Mouse (Mus musculus) liver, adult 2 months (tissue): Measurements from ENCODE around the gene Gm3625.

Source experiments
- CTCF ChIP-seq: fragments of 200-500 bp; IDR thresholded peaks from 2 replicates; pipeline ENCODE4 v1.5.1; 2011; ENCODE audit warnings: low read depth, low read length, control low read depth
- POLR2A ChIP-seq: fragments of 200-500 bp; IDR thresholded peaks from 2 replicates; pipeline ENCODE4 v1.6.1; 2011; ENCODE audit warnings: low read length, control low read depth; ENCODE audit not compliant: insufficient read depth; ENCODE audit errors: extremely low read depth

DNA sequence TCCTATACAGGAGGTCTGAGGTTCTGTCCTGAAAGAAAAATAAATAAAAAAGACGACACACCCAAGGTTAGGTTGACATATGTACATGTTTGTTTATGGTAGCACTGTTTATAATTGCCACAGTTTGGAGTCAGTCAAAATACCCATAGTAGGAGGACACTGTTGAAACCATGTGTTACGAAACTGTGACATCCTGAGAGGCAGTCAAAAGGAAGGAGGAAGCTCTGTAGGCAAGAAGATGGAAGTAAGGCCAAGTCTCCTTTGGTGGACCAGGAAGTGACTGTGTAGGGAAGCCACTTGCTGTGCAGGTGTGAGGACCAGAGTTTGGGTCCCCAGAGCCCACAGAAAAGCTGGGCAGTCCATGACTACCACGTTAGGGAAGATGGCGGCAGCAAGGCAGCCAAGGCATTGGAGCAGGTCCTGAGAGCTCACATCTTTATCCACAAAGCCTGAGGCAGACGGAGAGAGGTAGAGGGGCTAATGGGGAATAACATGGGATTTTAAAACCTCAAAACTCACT, 48.3 kb downstream of the Gm3625 start:
- TF ChIP-seq POLR2A (no peak), CTCF (no peak)
